Mouse (Mus musculus) neural tube, embryonic 12.5 days (tissue): ENCODE measurements around the gene Gm14325. TPM values are rescaled to one million over a fixed set of nuclear protein-coding genes. Genes with fewer than 3 reads are reported as not detected.
"Not testable (repeated sequence)": the region's sequence is repeated elsewhere in the genome, so short reads cannot be mapped to it uniquely, and the experiment has no call there.

Experiments used
- ATAC-seq: fragments of 200-750 bp; cut with Nextera tagmentation; 2 replicates; pipeline ENCODE4 v1.8.0; 2017; ENCODE audit warnings: low read depth, mild to moderate bottlenecking, moderate TSS enrichment, moderate library complexity; ENCODE audit not compliant: low FRiP score
- H3K27ac ChIP-seq: fragments of 300-500 bp; sonication (generic); 2 replicates; pipeline ENCODE4 v1.5.1; 2016
- H3K27me3 ChIP-seq: fragments of 300-500 bp; sonication (generic); replicated peaks from 2 replicates; pipeline ENCODE4 v1.6.1; 2016; ENCODE audit warnings: mild to moderate bottlenecking
- H3K36me3 ChIP-seq: fragments of 300-500 bp; sonication (generic); 2 replicates; pipeline ENCODE4 v1.6.1; 2016; ENCODE audit warnings: mild to moderate bottlenecking
- H3K4me1 ChIP-seq: fragments of 300-500 bp; sonication (generic); 2 replicates; pipeline ENCODE4 v1.6.1; 2016
- H3K4me2 ChIP-seq: fragments of 300-500 bp; sonication (generic); replicated peaks from 2 replicates; pipeline ENCODE4 v1.6.1; 2016; ENCODE audit warnings: mild to moderate bottlenecking
- H3K4me3 ChIP-seq: fragments of 300-500 bp; sonication (generic); 2 replicates; pipeline ENCODE4 v1.5.1; 2016
- H3K9ac ChIP-seq: fragments of 300-500 bp; sonication (generic); 2 replicates; pipeline ENCODE4 v1.6.1; 2016; ENCODE audit warnings: mild to moderate bottlenecking
- H3K9me3 ChIP-seq: fragments of 300-500 bp; sonication (generic); 2 replicates; pipeline ENCODE4 v1.6.1; 2016; ENCODE audit warnings: mild to moderate bottlenecking
- WGBS: fragments of 180-500 bp; shearing (Covaris S2); methylation state at CpG from one replicate; pipeline ENCODE4 v1.1.7; 2016; 5-methylcytosine and 5-hydroxymethylcytosine counted together
- polyA plus RNA-seq: library from polyadenylated mRNA; unstranded; fragments of >200 nt; fragmentation: Nextera tagmentation; extraction: Ambion mirVana; gene quantifications from 2 replicates; pipeline ENCODE4 v1.2.1, GENCODE M21; 2016

The Gm14325 gene
- 26.3 and 27.5 TPM in 2 replicates for polyA plus RNA-seq

- Histone ChIP-seq H3K4me3 (peak within 1 kb of the TSS; percentile 40), H3K4me2 (peak within 1 kb of the TSS; percentile 54), H3K9ac (0 out of 2 replicates have a peak within 1 kb of the TSS, but pooled peaks have one; percentile 49)
- not testable (repeated sequence) for H3K36me3 ChIP-seq, H3K9me3 ChIP-seq, H3K4me1 ChIP-seq, H3K27ac ChIP-seq, H3K27me3 ChIP-seq, ATAC-seq
- 4% methylated on average over 18 of the region's 21 CpGs for WGBS
Observed at GRCm38 (mm10) chr2:177839901-177840663, at the start of gene Gm14325. Gene Gm14325 (minus strand): TSS chr2:177840336.

GRCm38 (mm10) chr2:177887743-177888142, 47.6 kb upstream of the Gm14325 start:
- 93% methylated on average over 14 of the region's 14 CpGs for WGBS
- H3K9ac ChIP-seq, H3K36me3 ChIP-seq, ATAC-seq, H3K4me3 ChIP-seq, H3K27me3 ChIP-seq, H3K4me2 ChIP-seq, H3K27ac ChIP-seq, H3K4me1 ChIP-seq, H3K9me3 ChIP-seq: not testable (repeated sequence)

- not testable (repeated sequence) for H3K27me3 ChIP-seq, H3K36me3 ChIP-seq, H3K27ac ChIP-seq, H3K4me3 ChIP-seq, H3K4me2 ChIP-seq, H3K9me3 ChIP-seq, ATAC-seq, H3K4me1 ChIP-seq, H3K9ac ChIP-seq
- 85% methylated on average over 2 of the region's 2 CpGs for WGBS
Observed at GRCm38 (mm10) chr2:177862254-177862653, 22.1 kb upstream of the Gm14325 start.

GRCm38 (mm10) chr2:177843666-177844065, 3.5 kb upstream of the Gm14325 start:
- H3K27me3 ChIP-seq, H3K36me3 ChIP-seq, H3K4me2 ChIP-seq, H3K9me3 ChIP-seq, H3K4me3 ChIP-seq, H3K27ac ChIP-seq, H3K4me1 ChIP-seq, H3K9ac ChIP-seq, ATAC-seq: not testable (repeated sequence)
- 88% methylated on average over 1 of the region's 1 CpGs for WGBS

- H3K4me2 ChIP-seq, H3K4me3 ChIP-seq, H3K27me3 ChIP-seq, H3K36me3 ChIP-seq, ATAC-seq, H3K4me1 ChIP-seq, H3K9me3 ChIP-seq, H3K9ac ChIP-seq, H3K27ac ChIP-seq: not testable (repeated sequence)
Observed at GRCm38 (mm10) chr2:177836756-177837155, 3.4 kb downstream of the Gm14325 start.

- not testable (repeated sequence) for H3K27me3 ChIP-seq, H3K4me2 ChIP-seq, ATAC-seq, H3K4me3 ChIP-seq, H3K9ac ChIP-seq, H3K9me3 ChIP-seq, H3K36me3 ChIP-seq, H3K27ac ChIP-seq, H3K4me1 ChIP-seq
- WGBS = 78% methylated on average over 5 of the region's 5 CpGs
Observed at GRCm38 (mm10) chr2:177835733-177836536, 4.2 kb downstream of the Gm14325 start.

GRCm38 (mm10) chr2:177821952-177822351, 18.2 kb downstream of the Gm14325 start:
- 77% methylated on average over 2 of the region's 5 CpGs for WGBS
- not testable (repeated sequence) for H3K27me3 ChIP-seq, H3K36me3 ChIP-seq, ATAC-seq, H3K4me1 ChIP-seq, H3K9ac ChIP-seq, H3K27ac ChIP-seq, H3K4me2 ChIP-seq, H3K9me3 ChIP-seq, H3K4me3 ChIP-seq

- H3K27ac ChIP-seq, ATAC-seq, H3K27me3 ChIP-seq, H3K36me3 ChIP-seq, H3K4me3 ChIP-seq, H3K4me1 ChIP-seq, H3K9ac ChIP-seq, H3K4me2 ChIP-seq, H3K9me3 ChIP-seq: not testable (repeated sequence)
- WGBS = no CpG with 5 or more reads among the region's 2 CpGs
Observed at GRCm38 (mm10) chr2:177806170-177806569, 34.0 kb downstream of the Gm14325 start.

- 70% methylated on average over 1 of the region's 1 CpGs for WGBS
- H3K9ac ChIP-seq, H3K4me2 ChIP-seq, H3K4me3 ChIP-seq, H3K36me3 ChIP-seq, H3K4me1 ChIP-seq, H3K27ac ChIP-seq, H3K9me3 ChIP-seq, ATAC-seq, H3K27me3 ChIP-seq: not testable (repeated sequence)
Observed at GRCm38 (mm10) chr2:177787351-177787750, 52.8 kb downstream of the Gm14325 start.

Other genes starting within 250 kb of the Gm14325 start
- 3.2 and 3.6 TPM in 2 replicates for gene Gm14322, start 81.0 kb downstream of the Gm14325 start, polyA plus RNA-seq
- gene Gm14327, start 56.8 kb upstream of the Gm14325 start, polyA plus RNA-seq = 1.3 and 2.1 TPM in 2 replicates
- gene Zfp972, start 85.3 kb upstream of the Gm14325 start, polyA plus RNA-seq = 0.64 TPM in 1 of 2 replicates, not detected in the other
- gene Gm14326, start 117.0 kb upstream of the Gm14325 start, polyA plus RNA-seq = 10.7 and 11.1 TPM in 2 replicates
- gene Zfp971, start 182.9 kb upstream of the Gm14325 start, polyA plus RNA-seq = 8.5 and 8.9 TPM in 2 replicates
- 10.1 and 12.9 TPM in 2 replicates for gene Zfp931, start 238.1 kb upstream of the Gm14325 start, polyA plus RNA-seq